Mouse (Mus musculus): ENCODE measurements around the gene Fbxo30.

DNA sequence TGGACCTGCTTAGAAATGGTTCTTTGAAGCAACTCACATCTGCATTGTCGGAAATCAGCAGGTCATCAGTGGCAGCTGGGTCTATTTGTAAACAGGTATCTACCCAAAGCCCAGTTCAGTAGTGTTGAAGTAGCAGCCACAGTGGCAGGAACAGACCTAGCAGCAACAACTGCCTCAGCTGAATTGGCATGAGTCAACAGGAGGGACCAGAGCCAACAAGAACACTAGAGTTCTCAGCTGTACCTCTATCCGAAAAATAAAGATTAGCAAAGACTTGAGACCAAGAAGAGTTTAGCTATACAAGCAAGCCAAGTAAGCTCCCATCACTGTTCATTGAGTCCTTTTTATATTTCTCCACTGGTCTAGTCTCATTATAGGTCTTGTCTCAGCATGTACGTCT, 32.9 kb upstream of the Fbxo30 start:
- TF ChIP-seq CTCF (IDR thresholded peaks at IDR 0.05; ENCODE audit: low read depth) (no peak), EP300 (IDR thresholded peaks at IDR 0.05; ENCODE audit: low read depth) (no peak)

Data from heart, postnatal 0 days (tissue).